Mouse (Mus musculus): Measurements from ENCODE around the gene Wfdc1. TPM values are rescaled to one million over a fixed set of nuclear protein-coding genes. Genes with fewer than 3 reads are reported as not detected.

Wfdc1 gene
- polyA plus RNA-seq, 1 experiment from 2014 or later, result 6.0 TPM

DNA sequence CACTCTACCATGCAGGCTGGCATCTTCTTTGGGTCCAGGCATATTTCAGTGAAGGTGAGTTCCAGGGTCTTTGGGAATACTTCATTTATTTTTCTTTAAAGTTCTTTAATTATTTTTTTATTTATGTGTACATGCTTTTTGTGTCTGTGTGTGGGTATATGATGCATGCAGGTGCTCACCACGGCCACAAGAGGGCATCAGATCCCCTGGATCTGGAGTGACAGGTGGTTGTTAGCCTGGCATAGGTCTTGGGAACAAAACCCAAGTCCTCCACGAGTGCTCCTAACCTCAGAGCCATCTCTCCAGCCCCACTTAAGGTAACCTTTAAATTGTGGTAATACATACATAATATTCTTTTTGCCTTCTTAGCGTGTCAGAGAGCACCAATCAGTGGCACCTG, 20.0 kb upstream of the Wfdc1 start:
- Histone ChIP-seq H3K4me2 (ENCODE audit: low read length) (no peak overlapping the region), H3K27me3 (ENCODE audit: control insufficient read depth, insufficient read depth, low read depth, low read length) (no peaks in the 10 kb centered on the region), H3K9me3 (replicated peaks; ENCODE audit: control insufficient read depth, low read length, poor library complexity, severe bottlenecking) (no peaks in the 10 kb centered on the region), H3K27ac (ENCODE audit: low read length) (no peak overlapping the region), H3K4me1 (ENCODE audit: control insufficient read depth, insufficient read depth, low read length) (peaks cover 4% of the 10 kb centered on the region; the same call in 1 of the 2 replicates), H3K9ac (ENCODE audit: low read depth, low read length) (no peak overlapping the region), H3K36me3 (ENCODE audit: control insufficient read depth, insufficient read depth, low read length) (no peaks in the 10 kb centered on the region), H3K4me3 (ENCODE audit: low read depth, low read length) (no peak overlapping the region)
- no peak for ATAC-seq
- WGBS, result 80% methylated on average over 3 of the region's 3 CpGs

DNA sequence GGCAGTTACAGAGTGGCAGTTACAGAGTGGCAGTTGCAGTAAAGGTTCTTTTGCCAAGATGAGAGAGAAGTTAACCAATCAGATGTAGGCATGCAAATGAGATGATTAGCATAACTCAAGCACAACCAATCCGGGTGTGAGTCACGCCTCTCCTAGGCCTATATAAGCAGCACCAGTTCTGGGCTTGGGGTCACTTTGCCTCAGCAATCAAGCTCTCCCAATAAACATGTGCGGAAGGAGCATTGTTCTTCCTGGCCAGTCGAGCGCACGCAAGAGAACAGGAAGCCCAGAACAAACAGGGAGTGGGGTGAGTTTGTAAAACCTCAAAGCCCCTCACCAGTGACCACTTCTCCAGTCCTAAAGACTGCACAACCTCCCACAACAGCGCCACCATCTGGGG, 19.3 kb upstream of the Wfdc1 start:
- no peaks in the 10 kb centered on the region for H3K9me3 ChIP-seq (replicated peaks; ENCODE audit: control insufficient read depth, low read length, poor library complexity, severe bottlenecking)
- no peaks in the 10 kb centered on the region for H3K27me3 ChIP-seq (ENCODE audit: control insufficient read depth, insufficient read depth, low read depth, low read length)
- H3K4me2 ChIP-seq (ENCODE audit: low read length), result no peak overlapping the region
- 83% methylated on average over 7 of the region's 7 CpGs for WGBS
- no peaks in the 10 kb centered on the region for H3K36me3 ChIP-seq (ENCODE audit: control insufficient read depth, insufficient read depth, low read length)
- H3K27ac ChIP-seq (ENCODE audit: low read length), result no peak overlapping the region
- no peak for ATAC-seq
- H3K4me3 ChIP-seq (ENCODE audit: low read depth, low read length), result no peak overlapping the region
- peaks cover 4% of the 10 kb centered on the region; the same call in 1 of the 2 replicates for H3K4me1 ChIP-seq (ENCODE audit: control insufficient read depth, insufficient read depth, low read length)
- H3K9ac ChIP-seq (ENCODE audit: low read depth, low read length), result no peak overlapping the region

DNA sequence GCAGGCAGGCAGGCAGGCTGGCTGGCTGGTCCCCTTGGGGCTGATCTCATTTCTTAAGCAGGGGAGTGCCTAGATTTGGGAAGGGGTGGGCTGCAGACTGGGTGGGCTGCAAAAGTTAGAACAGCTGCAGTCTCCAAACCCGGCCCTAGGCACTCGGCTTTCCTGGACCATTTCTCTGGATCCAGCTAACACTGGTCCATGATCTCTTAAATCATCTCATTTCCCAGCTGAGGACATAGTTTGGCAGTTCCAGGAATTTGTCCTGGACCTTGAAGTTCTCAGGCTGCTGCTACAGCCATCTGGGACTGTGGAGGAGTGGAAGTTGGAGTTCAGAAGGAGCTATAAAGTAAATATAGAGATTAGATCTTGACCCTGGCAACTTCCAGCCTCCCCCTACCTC, 14.8 kb upstream of the Wfdc1 start:
- Histone ChIP-seq H3K4me3 (ENCODE audit: low read depth, low read length) (no peak overlapping the region), H3K4me1 (ENCODE audit: control insufficient read depth, insufficient read depth, low read length) (no peaks in the 10 kb centered on the region), H3K9me3 (replicated peaks; ENCODE audit: control insufficient read depth, low read length, poor library complexity, severe bottlenecking) (no peaks in the 10 kb centered on the region), H3K9ac (ENCODE audit: low read depth, low read length) (no peak overlapping the region), H3K27ac (ENCODE audit: low read length) (no peak overlapping the region), H3K36me3 (ENCODE audit: control insufficient read depth, insufficient read depth, low read length) (no peaks in the 10 kb centered on the region), H3K27me3 (ENCODE audit: control insufficient read depth, insufficient read depth, low read depth, low read length) (no peaks in the 10 kb centered on the region), H3K4me2 (ENCODE audit: low read length) (no peak overlapping the region)
- WGBS, result 63% methylated on average over 2 of the region's 2 CpGs
- no peak for ATAC-seq

DNA sequence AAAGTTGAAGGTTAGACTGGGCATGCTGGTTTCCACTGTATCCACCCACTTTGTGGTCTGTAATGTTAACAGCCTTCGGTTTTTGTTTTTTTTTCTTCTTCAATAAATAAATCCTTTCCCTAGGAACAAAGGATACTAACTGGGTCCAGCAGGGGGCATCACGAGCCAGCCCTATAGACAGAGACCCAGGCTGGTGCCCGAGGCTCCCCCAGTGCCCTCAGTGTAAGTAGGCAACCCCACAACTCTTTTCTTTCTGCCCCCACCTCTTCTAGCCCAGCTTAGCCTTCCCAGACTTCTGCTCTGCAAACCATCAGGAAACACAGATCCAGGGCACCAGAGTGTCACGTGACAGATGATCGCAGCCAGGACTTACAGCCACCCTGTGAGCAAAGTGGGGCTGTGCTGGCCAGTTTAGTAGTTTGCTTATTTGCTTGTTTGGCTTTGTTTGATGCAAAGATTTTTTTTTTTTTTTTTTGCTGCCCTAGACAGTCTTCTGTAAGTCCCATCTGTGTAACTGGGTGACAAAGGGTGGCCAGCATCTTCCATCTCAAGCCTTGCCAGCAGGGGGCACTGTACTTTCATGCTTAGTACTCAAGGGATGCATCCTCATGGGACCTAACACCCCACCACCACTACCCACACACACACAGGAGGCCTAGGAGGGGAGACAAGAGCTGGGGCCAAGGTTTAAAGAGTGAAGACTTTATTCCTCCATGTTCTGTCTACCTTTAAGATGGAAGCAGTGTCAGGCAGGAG, 9.3 kb upstream of the Wfdc1 start:
- no peaks in the 10 kb centered on the region for H3K27me3 ChIP-seq (ENCODE audit: control insufficient read depth, insufficient read depth, low read depth, low read length)
- no peaks in the 10 kb centered on the region for H3K9me3 ChIP-seq (replicated peaks; ENCODE audit: control insufficient read depth, low read length, poor library complexity, severe bottlenecking)
- ATAC-seq, result no peak
- H3K4me2 ChIP-seq (ENCODE audit: low read length), result no peak overlapping the region
- 60% methylated on average over 5 of the region's 5 CpGs for WGBS
- H3K4me3 ChIP-seq (ENCODE audit: low read depth, low read length), result no peak overlapping the region
- peaks cover 5% of the 10 kb centered on the region; the same call in 1 of the 2 replicates for H3K4me1 ChIP-seq (ENCODE audit: control insufficient read depth, insufficient read depth, low read length)
- H3K9ac ChIP-seq (ENCODE audit: low read depth, low read length), result no peak overlapping the region
- no peak overlapping the region for H3K27ac ChIP-seq (ENCODE audit: low read length)
- H3K36me3 ChIP-seq (ENCODE audit: control insufficient read depth, insufficient read depth, low read length), result no peaks in the 10 kb centered on the region

DNA sequence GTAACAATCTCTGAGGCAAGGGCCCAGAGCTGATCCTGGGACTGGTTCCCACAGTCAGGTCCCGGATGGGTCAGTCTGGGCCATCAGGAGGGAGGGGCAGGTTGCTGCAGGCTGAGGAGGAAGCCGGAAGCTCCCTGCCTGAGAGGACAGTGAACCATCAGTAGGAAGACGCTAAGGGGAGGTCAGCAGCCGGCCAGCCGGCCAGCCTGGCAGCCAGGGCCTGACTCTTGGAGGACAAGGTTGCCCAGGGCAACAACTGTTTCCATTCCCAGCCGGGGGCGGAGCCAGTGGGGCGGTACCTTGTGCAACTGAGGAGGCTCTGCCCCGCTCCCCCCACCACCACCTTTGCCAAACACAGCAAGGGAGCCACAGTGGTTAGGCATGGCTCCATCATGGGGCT, 5.1 kb upstream of the Wfdc1 start:
- H3K4me3 ChIP-seq (ENCODE audit: low read depth, low read length), result no peak overlapping the region
- ATAC-seq, result no peak
- H3K9ac ChIP-seq (ENCODE audit: low read depth, low read length), result no peak overlapping the region
- H3K27me3 ChIP-seq (ENCODE audit: control insufficient read depth, insufficient read depth, low read depth, low read length), result no peaks in the 10 kb centered on the region
- no peaks in the 10 kb centered on the region for H3K36me3 ChIP-seq (ENCODE audit: control insufficient read depth, insufficient read depth, low read length)
- H3K27ac ChIP-seq (ENCODE audit: low read length), result no peak overlapping the region
- H3K9me3 ChIP-seq (replicated peaks; ENCODE audit: control insufficient read depth, low read length, poor library complexity, severe bottlenecking), result no peaks in the 10 kb centered on the region
- H3K4me2 ChIP-seq (ENCODE audit: low read length), result no peak overlapping the region
- peaks cover 5% of the 10 kb centered on the region; the same call in 1 of the 2 replicates for H3K4me1 ChIP-seq (ENCODE audit: control insufficient read depth, insufficient read depth, low read length)
- 6% methylated on average over 9 of the region's 9 CpGs for WGBS

DNA sequence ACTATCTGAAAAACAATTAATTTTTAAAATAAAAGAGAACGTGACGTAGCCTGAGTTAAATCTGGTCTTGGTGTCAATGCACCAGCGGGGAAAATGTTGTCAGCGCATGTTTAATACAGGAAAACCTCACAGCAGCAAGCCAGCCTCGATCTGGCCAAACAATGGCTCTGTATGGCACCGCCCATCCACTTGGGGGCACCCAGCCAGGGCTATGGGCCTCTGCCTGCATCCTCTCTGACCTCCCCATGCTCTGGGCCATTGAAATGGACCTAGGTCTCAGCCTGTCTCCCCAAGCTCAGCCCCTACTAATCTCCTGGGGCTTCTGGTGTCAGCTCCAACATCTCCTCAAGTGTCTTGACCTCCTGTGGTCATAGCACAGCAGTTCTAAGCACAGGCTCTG, 4.3 kb upstream of the Wfdc1 start:
- H3K4me2 ChIP-seq (ENCODE audit: low read length), result no peak overlapping the region
- H3K4me1 ChIP-seq (ENCODE audit: control insufficient read depth, insufficient read depth, low read length), result peaks cover 5% of the 10 kb centered on the region; the same call in 1 of the 2 replicates
- WGBS, result 66% methylated on average over 6 of the region's 6 CpGs
- no peaks in the 10 kb centered on the region for H3K9me3 ChIP-seq (replicated peaks; ENCODE audit: control insufficient read depth, low read length, poor library complexity, severe bottlenecking)
- H3K27ac ChIP-seq (ENCODE audit: low read length), result no peak overlapping the region
- H3K27me3 ChIP-seq (ENCODE audit: control insufficient read depth, insufficient read depth, low read depth, low read length), result no peaks in the 10 kb centered on the region
- ATAC-seq, result no peak
- H3K36me3 ChIP-seq (ENCODE audit: control insufficient read depth, insufficient read depth, low read length), result no peaks in the 10 kb centered on the region
- no peak overlapping the region for H3K4me3 ChIP-seq (ENCODE audit: low read depth, low read length)
- no peak overlapping the region for H3K9ac ChIP-seq (ENCODE audit: low read depth, low read length)

DNA sequence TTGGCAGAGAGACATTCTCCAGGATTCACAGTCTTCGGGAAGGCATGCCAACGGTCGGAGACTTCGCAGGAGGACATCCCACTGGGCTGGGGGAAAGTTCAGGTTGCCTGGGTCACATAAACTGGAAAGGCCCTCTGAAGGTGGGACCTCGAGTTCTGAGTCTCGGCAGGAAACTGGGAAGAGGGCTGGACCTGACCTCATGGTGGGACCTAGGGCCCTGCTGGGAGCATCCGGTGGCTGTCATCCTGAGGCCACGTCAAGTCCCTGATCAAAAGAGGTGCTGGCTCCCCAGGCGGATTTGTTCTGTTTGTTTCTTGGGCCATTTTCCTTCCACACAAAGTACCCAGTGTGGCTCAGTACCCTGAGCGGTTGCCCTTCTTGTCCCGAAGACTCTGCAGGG, 2.7 kb upstream of the Wfdc1 start:
- H3K36me3 ChIP-seq (ENCODE audit: control insufficient read depth, insufficient read depth, low read length), result no peaks in the 10 kb centered on the region
- no peak for ATAC-seq
- H3K9me3 ChIP-seq (replicated peaks; ENCODE audit: control insufficient read depth, low read length, poor library complexity, severe bottlenecking), result no peaks in the 10 kb centered on the region
- H3K4me1 ChIP-seq (ENCODE audit: control insufficient read depth, insufficient read depth, low read length), result peaks cover 5% of the 10 kb centered on the region; the same call in 1 of the 2 replicates
- no peak overlapping the region for H3K4me3 ChIP-seq (ENCODE audit: low read depth, low read length)
- no peak overlapping the region for H3K4me2 ChIP-seq (ENCODE audit: low read length)
- no peaks in the 10 kb centered on the region; the same call in 1 of the 2 replicates for H3K27me3 ChIP-seq (ENCODE audit: control insufficient read depth, insufficient read depth, low read depth, low read length)
- H3K27ac ChIP-seq (ENCODE audit: low read length), result no peak overlapping the region
- whole genome bisulfite sequencing, result 59% methylated on average over 11 of the region's 11 CpGs
- H3K9ac ChIP-seq (ENCODE audit: low read depth, low read length), result no peak overlapping the region

DNA sequence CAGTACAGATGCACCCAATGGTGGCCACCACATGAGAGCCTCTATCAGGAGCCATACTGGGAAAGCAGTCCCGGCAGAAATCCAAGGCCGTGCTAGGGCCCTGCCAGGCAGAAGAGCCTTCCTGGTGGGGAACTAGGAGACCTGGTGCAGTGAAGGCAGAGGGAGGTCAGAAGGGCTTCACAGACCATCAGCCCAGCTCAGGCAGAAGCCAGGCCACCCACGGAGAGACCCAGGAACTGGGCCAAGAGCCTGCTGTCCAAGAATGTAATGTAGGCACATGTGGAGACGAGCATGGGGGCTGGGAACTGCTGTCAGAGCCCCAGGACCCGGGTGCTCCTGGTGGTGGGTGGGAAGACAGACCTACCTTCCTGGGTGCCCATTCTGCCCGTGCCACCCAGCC, 895 bp upstream of the Wfdc1 start:
- Histone ChIP-seq H3K4me1 (ENCODE audit: control insufficient read depth, insufficient read depth, low read length) (peaks cover 5% of the 10 kb centered on the region; the same call in 1 of the 2 replicates), H3K9ac (ENCODE audit: low read depth, low read length) (no peak overlapping the region), H3K4me2 (ENCODE audit: low read length) (no peak overlapping the region), H3K36me3 (ENCODE audit: control insufficient read depth, insufficient read depth, low read length) (no peaks in the 10 kb centered on the region), H3K27me3 (ENCODE audit: control insufficient read depth, insufficient read depth, low read depth, low read length) (no peaks in the 10 kb centered on the region; the same call in 1 of the 2 replicates), H3K27ac (ENCODE audit: low read length) (no peak overlapping the region), H3K9me3 (replicated peaks; ENCODE audit: control insufficient read depth, low read length, poor library complexity, severe bottlenecking) (no peaks in the 10 kb centered on the region), H3K4me3 (ENCODE audit: low read depth, low read length) (no peak overlapping the region)
- no peak for ATAC-seq
- 68% methylated on average over 6 of the region's 6 CpGs for WGBS

DNA sequence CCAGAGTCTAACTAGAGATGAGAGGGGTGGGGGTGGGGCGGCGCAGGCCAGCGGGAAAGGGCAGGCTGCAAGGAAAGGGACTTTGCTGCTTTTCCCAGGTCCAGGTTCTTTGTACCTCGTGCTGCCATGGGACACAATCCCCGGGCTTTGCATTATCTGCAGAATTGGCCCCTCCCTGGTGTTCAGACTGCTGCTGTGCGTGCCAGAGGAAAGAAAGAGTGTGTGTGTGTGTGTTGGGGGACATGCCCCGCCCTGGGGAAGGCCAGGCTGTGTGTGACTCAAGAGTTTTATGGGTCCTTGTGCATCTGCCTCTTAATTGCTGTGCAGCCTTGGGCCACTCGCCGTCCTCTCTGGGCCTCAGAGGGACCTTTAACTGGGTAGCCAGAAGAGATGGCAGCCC, 2.3 kb downstream of the Wfdc1 start:
- 46% methylated on average over 9 of the region's 9 CpGs for WGBS
- Histone ChIP-seq H3K9ac (ENCODE audit: low read depth, low read length) (no peak overlapping the region), H3K9me3 (replicated peaks; ENCODE audit: control insufficient read depth, low read length, poor library complexity, severe bottlenecking) (no peaks in the 10 kb centered on the region), H3K4me2 (ENCODE audit: low read length) (no peak overlapping the region), H3K36me3 (ENCODE audit: control insufficient read depth, insufficient read depth, low read length) (no peaks in the 10 kb centered on the region), H3K27ac (ENCODE audit: low read length) (no peak overlapping the region), H3K4me3 (ENCODE audit: low read depth, low read length) (no peak overlapping the region), H3K4me1 (ENCODE audit: control insufficient read depth, insufficient read depth, low read length) (no peaks in the 10 kb centered on the region), H3K27me3 (ENCODE audit: control insufficient read depth, insufficient read depth, low read depth, low read length) (no peaks in the 10 kb centered on the region; the same call in 1 of the 2 replicates)
- ATAC-seq, result no peak

All from midbrain, embryonic 16.5 days (tissue).